Mouse (Mus musculus): ENCODE results near the gene Serpinb2. TPM values are rescaled to one million over a fixed set of nuclear protein-coding genes. Genes with fewer than 3 reads are reported as not detected.

Gene Serpinb2
- polyA plus RNA-seq, 1 experiment from 2014 or later: 1.1 TPM

GRCm38 (mm10) chr1:107528325-107529078, 17.3 kb downstream of the Serpinb2 start:
- H3K4me1 ChIP-seq: no peaks in the 10 kb centered on the region
- H3K9me3 ChIP-seq: no peaks in the 10 kb centered on the region
- no peak for ATAC-seq (ENCODE audit: low FRiP score)
- H3K36me3 ChIP-seq (replicated peaks): no peaks in the 10 kb centered on the region
- no peak overlapping the region for H3K4me3 ChIP-seq (replicated peaks)
- no peak overlapping the region for H3K27ac ChIP-seq
- WGBS: 79% methylated on average over 3 of the region's 3 CpGs
- H3K27me3 ChIP-seq: no peaks in the 10 kb centered on the region
- no peak overlapping the region for H3K9ac ChIP-seq
- H3K4me2 ChIP-seq: no peak overlapping the region

- Histone ChIP-seq H3K9ac (no peak overlapping the region), H3K4me2 (no peak overlapping the region), H3K9me3 (no peaks in the 10 kb centered on the region), H3K27ac (no peak overlapping the region), H3K36me3 (replicated peaks) (no peaks in the 10 kb centered on the region), H3K4me3 (replicated peaks) (no peak overlapping the region), H3K4me1 (no peaks in the 10 kb centered on the region), H3K27me3 (no peaks in the 10 kb centered on the region)
- 80% methylated on average over 5 of the region's 5 CpGs for WGBS
- no peak for ATAC-seq (ENCODE audit: low FRiP score)
These were observed 18.3 kb downstream of the Serpinb2 start for GRCm38 (mm10) chr1:107529365-107530052.

- 91% methylated on average over 3 of the region's 3 CpGs for WGBS
- no peak overlapping the region for H3K9ac ChIP-seq
- H3K27me3 ChIP-seq: no peaks in the 10 kb centered on the region
- H3K36me3 ChIP-seq (replicated peaks): no peaks in the 10 kb centered on the region
- no peaks in the 10 kb centered on the region for H3K4me1 ChIP-seq
- no peak overlapping the region for H3K4me3 ChIP-seq (replicated peaks)
- ATAC-seq (ENCODE audit: low FRiP score): no peak
- no peak overlapping the region for H3K27ac ChIP-seq
- no peaks in the 10 kb centered on the region for H3K9me3 ChIP-seq
- no peak overlapping the region for H3K4me2 ChIP-seq
These were observed 22.5 kb downstream of the Serpinb2 start for GRCm38 (mm10) chr1:107533736-107534135.

- Histone ChIP-seq H3K27ac (no peak overlapping the region), H3K9ac (no peak overlapping the region), H3K4me1 (no peaks in the 10 kb centered on the region), H3K36me3 (replicated peaks) (no peaks in the 10 kb centered on the region), H3K27me3 (no peaks in the 10 kb centered on the region), H3K4me2 (no peak overlapping the region), H3K4me3 (replicated peaks) (no peak overlapping the region), H3K9me3 (no peaks in the 10 kb centered on the region)
- ATAC-seq (ENCODE audit: low FRiP score): no peak
- WGBS: 73% methylated on average over 1 of the region's 1 CpGs
These were observed 26.2 kb downstream of the Serpinb2 start for GRCm38 (mm10) chr1:107537435-107537834.

- H3K4me2 ChIP-seq: no peak overlapping the region
- H3K4me3 ChIP-seq (replicated peaks): no peak overlapping the region
- no peak overlapping the region for H3K27ac ChIP-seq
- no peak overlapping the region for H3K9ac ChIP-seq
- H3K4me1 ChIP-seq: no peaks in the 10 kb centered on the region
- no peaks in the 10 kb centered on the region for H3K27me3 ChIP-seq
- 96% methylated on average over 3 of the region's 3 CpGs for WGBS
- H3K9me3 ChIP-seq: no peaks in the 10 kb centered on the region
- no peaks in the 10 kb centered on the region for H3K36me3 ChIP-seq (replicated peaks)
- ATAC-seq (ENCODE audit: low FRiP score): no peak
These were observed 48.3 kb downstream of the Serpinb2 start for GRCm38 (mm10) chr1:107559494-107559893.

GRCm38 (mm10) chr1:107562110-107562509, 50.9 kb downstream of the Serpinb2 start:
- Histone ChIP-seq H3K4me3 (replicated peaks) (no peak overlapping the region), H3K36me3 (replicated peaks) (no peaks in the 10 kb centered on the region), H3K4me2 (no peak overlapping the region), H3K9me3 (no peaks in the 10 kb centered on the region), H3K9ac (no peak overlapping the region), H3K27ac (no peak overlapping the region), H3K27me3 (no peaks in the 10 kb centered on the region), H3K4me1 (no peaks in the 10 kb centered on the region)
- ATAC-seq (ENCODE audit: low FRiP score): no peak
- 75% methylated on average over 1 of the region's 1 CpGs for WGBS

GRCm38 (mm10) chr1:107565644-107566043, 54.4 kb downstream of the Serpinb2 start:
- no peak for ATAC-seq (ENCODE audit: low FRiP score)
- H3K27me3 ChIP-seq: no peaks in the 10 kb centered on the region
- no peak overlapping the region for H3K9ac ChIP-seq
- H3K4me2 ChIP-seq: no peak overlapping the region
- no peaks in the 10 kb centered on the region for H3K4me1 ChIP-seq
- no peaks in the 10 kb centered on the region for H3K9me3 ChIP-seq
- H3K36me3 ChIP-seq (replicated peaks): no peaks in the 10 kb centered on the region
- H3K4me3 ChIP-seq (replicated peaks): no peak overlapping the region
- H3K27ac ChIP-seq: no peak overlapping the region

- Histone ChIP-seq H3K4me1 (no peaks in the 10 kb centered on the region), H3K4me2 (no peak overlapping the region), H3K36me3 (replicated peaks) (no peaks in the 10 kb centered on the region), H3K9ac (no peak overlapping the region), H3K27ac (no peak overlapping the region), H3K9me3 (no peaks in the 10 kb centered on the region), H3K27me3 (no peaks in the 10 kb centered on the region), H3K4me3 (replicated peaks) (no peak overlapping the region)
- 90% methylated on average over 2 of the region's 2 CpGs for WGBS
- no peak for ATAC-seq (ENCODE audit: low FRiP score)
These were observed 64.9 kb downstream of the Serpinb2 start for GRCm38 (mm10) chr1:107576094-107576493.

- H3K9me3 ChIP-seq: no peaks in the 10 kb centered on the region
- H3K27me3 ChIP-seq: no peaks in the 10 kb centered on the region
- ATAC-seq (ENCODE audit: low FRiP score): no peak
- no peak overlapping the region for H3K27ac ChIP-seq
- no peaks in the 10 kb centered on the region for H3K4me1 ChIP-seq
- no peak overlapping the region for H3K4me2 ChIP-seq
- no peak overlapping the region for H3K4me3 ChIP-seq (replicated peaks)
- H3K9ac ChIP-seq: no peak overlapping the region
- 91% methylated on average over 1 of the region's 1 CpGs for WGBS
- H3K36me3 ChIP-seq (replicated peaks): no peaks in the 10 kb centered on the region
These were observed 66.3 kb downstream of the Serpinb2 start for GRCm38 (mm10) chr1:107577514-107577913.

GRCm38 (mm10) chr1:107581220-107581619, 70.0 kb downstream of the Serpinb2 start:
- Histone ChIP-seq H3K27ac (no peak overlapping the region), H3K4me2 (no peak overlapping the region), H3K4me1 (no peaks in the 10 kb centered on the region), H3K36me3 (replicated peaks) (no peaks in the 10 kb centered on the region), H3K4me3 (replicated peaks) (no peak overlapping the region), H3K9me3 (no peaks in the 10 kb centered on the region), H3K9ac (no peak overlapping the region), H3K27me3 (no peaks in the 10 kb centered on the region)
- 85% methylated on average over 1 of the region's 1 CpGs for WGBS
- ATAC-seq (ENCODE audit: low FRiP score): no peak

- no peak for ATAC-seq (ENCODE audit: low FRiP score)
- H3K4me2 ChIP-seq: no peak overlapping the region
- H3K36me3 ChIP-seq (replicated peaks): no peaks in the 10 kb centered on the region
- H3K27ac ChIP-seq: no peak overlapping the region
- no peaks in the 10 kb centered on the region for H3K4me1 ChIP-seq
- H3K9me3 ChIP-seq: no peaks in the 10 kb centered on the region
- no peak overlapping the region for H3K4me3 ChIP-seq (replicated peaks)
- no peak overlapping the region for H3K9ac ChIP-seq
- no peaks in the 10 kb centered on the region for H3K27me3 ChIP-seq
These were observed 71.7 kb downstream of the Serpinb2 start for GRCm38 (mm10) chr1:107582900-107583299.

- no peaks in the 10 kb centered on the region for H3K4me1 ChIP-seq
- WGBS: 69% methylated on average over 1 of the region's 1 CpGs
- no peak overlapping the region for H3K4me2 ChIP-seq
- ATAC-seq (ENCODE audit: low FRiP score): no peak
- no peak overlapping the region for H3K9ac ChIP-seq
- no peak overlapping the region for H3K4me3 ChIP-seq (replicated peaks)
- H3K36me3 ChIP-seq (replicated peaks): no peaks in the 10 kb centered on the region
- no peaks in the 10 kb centered on the region for H3K27me3 ChIP-seq
- no peaks in the 10 kb centered on the region for H3K9me3 ChIP-seq
- no peak overlapping the region for H3K27ac ChIP-seq
These were observed 72.7 kb downstream of the Serpinb2 start for GRCm38 (mm10) chr1:107583958-107584376.

- H3K36me3 ChIP-seq (replicated peaks): no peaks in the 10 kb centered on the region
- no peaks in the 10 kb centered on the region for H3K4me1 ChIP-seq
- no peak overlapping the region for H3K9ac ChIP-seq
- no peaks in the 10 kb centered on the region for H3K9me3 ChIP-seq
- H3K27me3 ChIP-seq: no peaks in the 10 kb centered on the region
- H3K27ac ChIP-seq: no peak overlapping the region
- no peak overlapping the region for H3K4me3 ChIP-seq (replicated peaks)
- 83% methylated on average over 3 of the region's 3 CpGs for WGBS
- H3K4me2 ChIP-seq: no peak overlapping the region
- ATAC-seq (ENCODE audit: low FRiP score): no peak
These were observed 73.7 kb downstream of the Serpinb2 start for GRCm38 (mm10) chr1:107584932-107585331.
